Mouse (Mus musculus) large intestine, adult 2 months (tissue): ENCODE results near the gene Lrrc38. TPM values are rescaled to one million over a fixed set of nuclear protein-coding genes. Genes with fewer than 3 reads are reported as not detected.

Experiments used
- polyA plus RNA-seq: library from polyadenylated mRNA; depleted of rRNA; stranded (reverse); fragments of >200 nt; gene quantifications from 2 replicates; pipeline ENCODE4 v1.2.3, GENCODE M21; 2012; rRNA removed

The Lrrc38 gene
- polyA plus RNA-seq, 1 experiment: not detected

Other genes starting within 250 kb of the Lrrc38 start
- gene Prdm2, start 136.8 kb upstream of the Lrrc38 start, polyA plus RNA-seq: 5.9 and 9.2 TPM in 2 replicates
- gene Pdpn, start 50.2 kb upstream of the Lrrc38 start, polyA plus RNA-seq: 4.3 and 5.2 TPM in 2 replicates
- not detected in 2 replicates for gene Pramel1, start 44.7 kb downstream of the Lrrc38 start, polyA plus RNA-seq
- 5.9 and 6.5 TPM in 2 replicates for gene Pramef8, start 62.7 kb downstream of the Lrrc38 start, polyA plus RNA-seq
- not detected in 2 replicates for gene Oog4, start 100.6 kb downstream of the Lrrc38 start, polyA plus RNA-seq
- gene Gm13043, start 161.6 kb downstream of the Lrrc38 start, polyA plus RNA-seq: not detected in 2 replicates
- not detected in 2 replicates for gene Gm13040, start 186.2 kb downstream of the Lrrc38 start, polyA plus RNA-seq
- gene BC080695, start 201.9 kb downstream of the Lrrc38 start, polyA plus RNA-seq: not detected in 2 replicates
- not detected in 2 replicates for gene Gm13057, start 202.0 kb downstream of the Lrrc38 start, polyA plus RNA-seq